ENCODE assay signal across 13 mouse cellular contexts in genomic region chr13:97587088-97587487, GRCm38 (mm10).
DNase-seq lines count a peak whose midpoint lies in the region; ATAC-seq and TF ChIP-seq lines count a peak whose summit lies in the region.
"Had no signal": no experiment of that assay in that cellular context is flagged by ENCODE, and none has a peak within 500 bp of the region (broad histone marks: within the 10 kb centered on the region; RNA-seq: fewer than 3 reads in every experiment).

No protein-coding gene starts in this region.

- H3K27me3 ChIP-seq in intestine, postnatal 0 days (replicated peaks; ENCODE audit: control insufficient read depth, insufficient read depth, low read length) = no peaks in the 10 kb centered on the region
- H3K27me3 ChIP-seq in intestine, embryonic 15.5 days (replicated peaks) = no peaks in the 10 kb centered on the region
- H3K27me3 ChIP-seq: heart, embryonic 15.5 days; neural tube, embryonic 13.5 days had no signal

- ATAC-seq in intestine, postnatal 0 days = no peak
- no peak for ATAC-seq in intestine, embryonic 15.5 days
- ATAC-seq in megakaryocyte progenitor cell, adult 5-6 weeks (replicated peaks; ENCODE audit: poor library complexity) = peak; percentile 63

- in situ Hi-C loops in ES-E14 (cut with MboI; ENCODE audit: low sequenced_read_pairs in 2 of 2, unreplicated experiment in 2 of 2) = no loop called here

- TF ChIP-seq CTCF in intestine, postnatal 0 days (IDR thresholded peaks at IDR 0.05; ENCODE audit: low read depth) = peak; percentile 49; the same call in 1 of the 2 replicates

- no peak overlapping the region for H3K4me3 ChIP-seq in intestine, postnatal 0 days (ENCODE audit: low read depth, low read length)
- no peak overlapping the region for H3K4me3 ChIP-seq in intestine, embryonic 15.5 days (replicated peaks)
- peak overlapping the region in 1 of 2 experiments; percentile 5; a peak in 2 of 4 replicates for H3K4me3 ChIP-seq in ES-E14 (ENCODE audit: insufficient read depth in 1 of 2, low read depth in 1 of 2, low read length in 2 of 2, poor library complexity in 1 of 2, severe bottlenecking in 1 of 2)
- H3K4me3 ChIP-seq: heart, embryonic 15.5 days; neural tube, embryonic 13.5 days had no signal

- no peaks in the 10 kb centered on the region for H3K36me3 ChIP-seq in intestine, postnatal 0 days (ENCODE audit: control insufficient read depth, insufficient read depth)
- H3K36me3 ChIP-seq in intestine, embryonic 15.5 days = no peaks in the 10 kb centered on the region
- H3K36me3 ChIP-seq in ES-E14 (ENCODE audit: control insufficient read depth, insufficient read depth, low read length, poor library complexity, severe bottlenecking) = no peaks in the 10 kb centered on the region
- H3K36me3 ChIP-seq: heart, embryonic 15.5 days; neural tube, embryonic 13.5 days had no signal

- DNase-seq in 416B (ENCODE audit: low read depth) (peak; percentile 49), ES-E14 (ENCODE audit: low read depth, low spot score) (no peak)
- DNase-seq in adrenal gland, adult 8-10 months = no peak
- DNase-seq in cerebellum, postnatal 25 days = no peak
- no peak for DNase-seq in spleen, postnatal 14 days (ENCODE audit: low spot score in 2 of 2)
- DNase-seq: adrenal gland, postnatal 25 days; cerebellum, adult 8-10 months; right cerebral cortex, postnatal 4 days had no signal

- no peak overlapping the region for H3K4me2 ChIP-seq in intestine, postnatal 0 days (replicated peaks; ENCODE audit: low read depth)
- H3K4me2 ChIP-seq in intestine, embryonic 15.5 days (replicated peaks) = no peak overlapping the region
- H3K4me2 ChIP-seq: heart, embryonic 15.5 days; neural tube, embryonic 13.5 days had no signal

- 77% methylated on average over 1 of the region's 1 CpGs for WGBS in intestine, postnatal 0 days
- 92% methylated on average over 1 of the region's 1 CpGs for WGBS in intestine, embryonic 15.5 days

- H3K4me1 ChIP-seq in intestine, postnatal 0 days (replicated peaks; ENCODE audit: control insufficient read depth, insufficient read depth, low read length) = no peaks in the 10 kb centered on the region
- H3K4me1 ChIP-seq in intestine, embryonic 15.5 days (replicated peaks) = no peaks in the 10 kb centered on the region
- peaks cover 12 to 21% of the 10 kb centered on the region in 2 experiments for H3K4me1 ChIP-seq in ES-E14 (ENCODE audit: control insufficient read depth in 2 of 2, insufficient read depth in 2 of 2, low read length in 2 of 2, poor library complexity in 1 of 2)
- H3K4me1 ChIP-seq: heart, embryonic 15.5 days had no signal

- H3K9ac ChIP-seq in intestine, postnatal 0 days (ENCODE audit: low read depth, low read length) = no peak overlapping the region
- no peak overlapping the region for H3K9ac ChIP-seq in intestine, embryonic 15.5 days
- peak overlapping the region; percentile 59 for H3K9ac ChIP-seq in ES-E14 (ENCODE audit: insufficient read depth, low read depth, low read length, poor library complexity, severe bottlenecking)
- H3K9ac ChIP-seq: heart, embryonic 15.5 days; neural tube, embryonic 13.5 days had no signal

- H3K27ac ChIP-seq in intestine, postnatal 0 days (ENCODE audit: low read depth, low read length) = no peak overlapping the region
- no peak overlapping the region for H3K27ac ChIP-seq in intestine, embryonic 15.5 days
- peak overlapping the region; percentile 61 for H3K27ac ChIP-seq in ES-E14 (ENCODE audit: insufficient read depth, low read depth, low read length, poor library complexity, severe bottlenecking)
- H3K27ac ChIP-seq: heart, embryonic 15.5 days; neural tube, embryonic 13.5 days had no signal

- H3K9me3 ChIP-seq in intestine, postnatal 0 days (ENCODE audit: control insufficient read depth) = no peaks in the 10 kb centered on the region
- no peaks in the 10 kb centered on the region for H3K9me3 ChIP-seq in intestine, embryonic 15.5 days
- H3K9me3 ChIP-seq in ES-E14 (ENCODE audit: control insufficient read depth, insufficient read depth, low read depth, low read length) = no peaks in the 10 kb centered on the region
- H3K9me3 ChIP-seq: heart, embryonic 15.5 days; neural tube, embryonic 13.5 days had no signal

TF ChIP-seq in ES-E14, 5 proteins besides CTCF, POLR2A, EP300 and RAD21:
- TF ChIP-seq HCFC1 (IDR thresholded peaks at IDR 0.05; ENCODE audit: borderline replicate concordance, insufficient read depth, low read length) (no peak), MAFK (IDR thresholded peaks at IDR 0.05; ENCODE audit: insufficient read depth, low read depth, low read length) (peak; percentile 65), ZNF384 (IDR thresholded peaks at IDR 0.05; ENCODE audit: low read depth, low read length) (no peak), ZC3H11A (IDR thresholded peaks at IDR 0.05; ENCODE audit: borderline replicate concordance, low read depth, low read length) (peak; percentile 46; the same call in 1 of the 2 replicates), CHD2 (IDR thresholded peaks at IDR 0.05; ENCODE audit: low read depth, low read length) (no peak)
